Mouse (Mus musculus) heart, adult 9 months (tissue): ENCODE measurements at regions not wholly inside any gene's neighbourhood (a gene's known extent, or its start where the extent isn't known, plus 50 kb on each side); places are given as distances from the start of the nearest gene placed in this dataset.

ENCODE experiments used
- DNase-seq, 2 experiments: peaks; one replicate each; pipeline ENCODE4 v3.0.0; 2022; ENCODE audit warnings: low spot score in 2 of 2

DNA sequence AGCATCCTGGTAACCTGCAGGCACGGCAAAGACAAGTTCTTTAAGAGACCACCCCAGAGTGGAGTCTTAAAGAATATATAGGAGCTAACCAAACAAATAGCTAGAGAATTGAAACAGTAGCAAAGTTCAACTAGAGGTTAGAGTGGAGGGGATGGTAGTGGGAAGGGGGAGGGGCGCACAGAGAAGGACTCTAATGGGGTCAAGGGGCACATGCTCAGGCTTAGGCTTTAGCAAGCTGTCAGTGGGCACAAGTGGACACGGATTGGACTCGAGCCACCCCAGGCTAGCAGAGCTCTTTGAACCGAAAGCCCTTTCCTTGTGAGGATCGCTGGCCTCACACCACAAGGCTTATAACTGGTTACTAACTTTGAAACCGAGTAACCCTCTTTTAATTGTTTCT lies 53.4 kb upstream of the Sipa1l1 start:
- no peak for DNase-seq
